Mouse (Mus musculus) hindbrain, embryonic 15.5 days (tissue): ENCODE results near the gene Olfr1098. TPM values are rescaled to one million over a fixed set of nuclear protein-coding genes. Genes with fewer than 3 reads are reported as not detected.

ENCODE experiments used
- ATAC-seq: fragments of 200-750 bp; cut with Nextera tagmentation; 2 replicates; pipeline ENCODE4 v1.8.0; 2017; ENCODE audit warnings: low read depth, moderate number of reproducible peaks, moderate TSS enrichment; ENCODE audit not compliant: low FRiP score
- H3K27ac ChIP-seq: fragments of 300-500 bp; sonication (generic); replicated peaks from 2 replicates; pipeline ENCODE4 v1.5.1; 2015; ENCODE audit warnings: mild to moderate bottlenecking, inconsistent platforms
- H3K27me3 ChIP-seq: fragments of 300-500 bp; sonication (generic); 2 replicates; pipeline ENCODE4 v1.6.1; 2015; ENCODE audit warnings: control low read depth, inconsistent platforms
- H3K36me3 ChIP-seq: fragments of 300-500 bp; sonication (generic); 2 replicates; pipeline ENCODE4 v1.6.1; 2015; ENCODE audit warnings: control low read depth, inconsistent platforms
- H3K4me1 ChIP-seq: fragments of 300-500 bp; sonication (generic); replicated peaks from 2 replicates; pipeline ENCODE4 v1.6.1; 2015; ENCODE audit warnings: control low read depth, inconsistent platforms
- H3K4me2 ChIP-seq: fragments of 300-500 bp; sonication (generic); 2 replicates; pipeline ENCODE4 v1.6.1; 2015; ENCODE audit warnings: moderate library complexity, mild to moderate bottlenecking, inconsistent platforms
- H3K4me3 ChIP-seq: fragments of 300-500 bp; sonication (generic); 2 replicates; pipeline ENCODE4 v1.5.1; 2015; ENCODE audit warnings: mild to moderate bottlenecking, inconsistent platforms
- H3K9ac ChIP-seq: fragments of 300-500 bp; sonication (generic); 2 replicates; pipeline ENCODE4 v1.6.1; 2015; ENCODE audit warnings: inconsistent platforms
- H3K9me3 ChIP-seq: fragments of 300-500 bp; sonication (generic); 2 replicates; pipeline ENCODE4 v1.6.1; 2016; ENCODE audit warnings: control low read depth, inconsistent platforms
- WGBS: fragments of 180-500 bp; shearing (Covaris S2); methylation state at CpG from one replicate; pipeline ENCODE4 v1.1.7; 2015; 5-methylcytosine and 5-hydroxymethylcytosine counted together
- polyA plus RNA-seq: library from polyadenylated mRNA; unstranded; fragments of >200 nt; fragmentation: Nextera tagmentation; extraction: Ambion mirVana; gene quantifications from 2 replicates; pipeline ENCODE4 v1.2.1, GENCODE M21; 2015

The Olfr1098 gene
- polyA plus RNA-seq, result not detected in 2 replicates

GRCm38 (mm10) chr2:86924445-86924844, at the start of gene Olfr1098:
Gene Olfr1098, minus strand, starts transcription at chr2:86924545.
- no peak within 1 kb of the TSS for H3K4me3 ChIP-seq
- H3K9me3 ChIP-seq, result no peaks in the 10 kb centered on the region
- H3K36me3 ChIP-seq, result no peaks in the 10 kb centered on the region
- 90% methylated on average over 1 of the region's 1 CpGs for WGBS
- H3K27me3 ChIP-seq, result no peaks in the 10 kb centered on the region
- no peak for ATAC-seq
- no peaks in the 10 kb centered on the region for H3K4me1 ChIP-seq
- no peak within 1 kb of the TSS for H3K4me2 ChIP-seq
- H3K9ac ChIP-seq, result no peak within 1 kb of the TSS
- no peak within 1 kb of the TSS for H3K27ac ChIP-seq

GRCm38 (mm10) chr2:86960593-86960992, 36.2 kb upstream of the Olfr1098 start, which contains the start of gene Olfr1099:
Gene Olfr1099, minus strand, starts transcription at chr2:86960693.
- H3K4me3 ChIP-seq, result no peak within 1 kb of the TSS
- ATAC-seq, result no peak
- no peak within 1 kb of the TSS for H3K4me2 ChIP-seq
- H3K27me3 ChIP-seq, result no peaks in the 10 kb centered on the region
- H3K27ac ChIP-seq, result no peak within 1 kb of the TSS
- no peaks in the 10 kb centered on the region for H3K36me3 ChIP-seq
- H3K9ac ChIP-seq, result no peak within 1 kb of the TSS
- H3K4me1 ChIP-seq, result no peaks in the 10 kb centered on the region
- H3K9me3 ChIP-seq, result no peaks in the 10 kb centered on the region
- 83% methylated on average over 1 of the region's 1 CpGs for WGBS

- Histone ChIP-seq H3K4me1 (no peaks in the 10 kb centered on the region), H3K27me3 (no peaks in the 10 kb centered on the region), H3K27ac (no peak overlapping the region), H3K9me3 (no peaks in the 10 kb centered on the region), H3K9ac (no peak overlapping the region), H3K4me3 (no peak overlapping the region), H3K4me2 (no peak overlapping the region), H3K36me3 (no peaks in the 10 kb centered on the region)
- ATAC-seq, result no peak
These were observed 2.2 kb upstream of the Olfr1098 start for GRCm38 (mm10) chr2:86926557-86926956.

GRCm38 (mm10) chr2:86905647-86906046, 18.7 kb downstream of the Olfr1098 start:
- Histone ChIP-seq H3K9me3 (no peaks in the 10 kb centered on the region), H3K27ac (no peak overlapping the region), H3K27me3 (no peaks in the 10 kb centered on the region), H3K36me3 (no peaks in the 10 kb centered on the region), H3K9ac (no peak overlapping the region), H3K4me3 (no peak overlapping the region), H3K4me1 (no peaks in the 10 kb centered on the region), H3K4me2 (no peak overlapping the region)
- no peak for ATAC-seq
- 93% methylated on average over 2 of the region's 2 CpGs for WGBS

- no peaks in the 10 kb centered on the region for H3K4me1 ChIP-seq
- H3K4me2 ChIP-seq, result no peak within 1 kb of the TSS
- H3K27me3 ChIP-seq, result no peaks in the 10 kb centered on the region
- H3K9ac ChIP-seq, result no peak within 1 kb of the TSS
- no peaks in the 10 kb centered on the region for H3K9me3 ChIP-seq
- WGBS, result 91% methylated on average over 1 of the region's 1 CpGs
- H3K4me3 ChIP-seq, result no peak within 1 kb of the TSS
- no peak for ATAC-seq
- H3K27ac ChIP-seq, result no peak within 1 kb of the TSS
- H3K36me3 ChIP-seq, result no peaks in the 10 kb centered on the region
These were observed 32.2 kb downstream of the Olfr1098 start, which contains the start of gene Olfr1097 for GRCm38 (mm10) chr2:86892116-86892515. Gene Olfr1097, minus strand, starts transcription at chr2:86892216.

- 59% methylated on average over 1 of the region's 1 CpGs for WGBS
- Histone ChIP-seq H3K9ac (no peak within 1 kb of the TSS), H3K9me3 (no peaks in the 10 kb centered on the region), H3K27me3 (no peaks in the 10 kb centered on the region), H3K4me2 (no peak within 1 kb of the TSS), H3K27ac (no peak within 1 kb of the TSS), H3K4me1 (no peaks in the 10 kb centered on the region), H3K4me3 (no peak within 1 kb of the TSS), H3K36me3 (no peaks in the 10 kb centered on the region)
- ATAC-seq, result no peak
These were observed 49.6 kb downstream of the Olfr1098 start, which contains the start of gene Gm13723 for GRCm38 (mm10) chr2:86874702-86875101. Gene Gm13723, minus strand, starts transcription at chr2:86874802.

Other genes with a start within 250 kb of the Olfr1098 start
- gene Olfr1086, start 244.5 kb downstream of the Olfr1098 start, polyA plus RNA-seq, result not detected in 2 replicates
- not detected in 2 replicates for gene Olfr1087, start 226.2 kb downstream of the Olfr1098 start, polyA plus RNA-seq
- not detected in 2 replicates for gene Olfr1089, start 190.8 kb downstream of the Olfr1098 start, polyA plus RNA-seq
- gene Olfr1090, start 165.6 kb downstream of the Olfr1098 start, polyA plus RNA-seq, result not detected in 2 replicates
- not detected in 2 replicates for gene Olfr1093, start 142.1 kb downstream of the Olfr1098 start, polyA plus RNA-seq
- gene Olfr141, start 114.5 kb downstream of the Olfr1098 start, polyA plus RNA-seq, result not detected in 2 replicates
- gene Olfr1094, start 99.9 kb downstream of the Olfr1098 start, polyA plus RNA-seq, result not detected in 2 replicates
- not detected in 2 replicates for gene Olfr1095, start 72.8 kb downstream of the Olfr1098 start, polyA plus RNA-seq
- not detected in 2 replicates for gene Gm13723, start 49.7 kb downstream of the Olfr1098 start, polyA plus RNA-seq
- gene Olfr1097, start 32.3 kb downstream of the Olfr1098 start, polyA plus RNA-seq, result not detected in 2 replicates
- gene Olfr1099, start 36.1 kb upstream of the Olfr1098 start, polyA plus RNA-seq, result not detected in 2 replicates
- gene Olfr1100, start 55.4 kb upstream of the Olfr1098 start, polyA plus RNA-seq, result not detected in 2 replicates
- not detected in 2 replicates for gene Olfr1101, start 66.7 kb upstream of the Olfr1098 start, polyA plus RNA-seq
- gene Olfr1102, start 73.9 kb upstream of the Olfr1098 start, polyA plus RNA-seq, result not detected in 2 replicates
- gene Olfr1104, start 102.5 kb upstream of the Olfr1098 start, polyA plus RNA-seq, result not detected in 2 replicates
- gene Olfr1105, start 112.0 kb upstream of the Olfr1098 start, polyA plus RNA-seq, result not detected in 2 replicates
- not detected in 2 replicates for gene Olfr1106, start 127.7 kb upstream of the Olfr1098 start, polyA plus RNA-seq
- gene Olfr1107, start 151.3 kb upstream of the Olfr1098 start, polyA plus RNA-seq, result not detected in 2 replicates
- not detected in 2 replicates for gene Olfr1109, start 171.5 kb upstream of the Olfr1098 start, polyA plus RNA-seq
- gene Olfr259, start 190.0 kb upstream of the Olfr1098 start, polyA plus RNA-seq, result not detected in 2 replicates
- gene Olfr1110, start 215.8 kb upstream of the Olfr1098 start, polyA plus RNA-seq, result not detected in 2 replicates
- not detected in 2 replicates for gene Olfr1111, start 228.1 kb upstream of the Olfr1098 start, polyA plus RNA-seq